Mouse (Mus musculus) hindlimb bud, embryonic 11.5 days (tissue): ENCODE results near the gene Vmn1r30.

Experiments
- DNase-seq: peaks from one replicate; pipeline ENCODE4 v3.0.0-alpha.2; 2012; ENCODE audit warnings: low read depth, low spot score; ENCODE audit errors: extremely low spot score

The Vmn1r30 gene

GRCm38 (mm10) chr6:58443285-58443684 lies at the start of gene Vmn1r30:
Gene Vmn1r30 (minus strand): TSS chr6:58443385.
- DNase-seq: no peak

GRCm38 (mm10) chr6:58475230-58475629 lies 32.0 kb upstream of the Vmn1r30 start, which contains the start of gene Vmn1r31:
Gene Vmn1r31 (minus strand): TSS chr6:58475330.
- DNase-seq: no peak
